Mouse (Mus musculus) cortical plate, adult 2 months (tissue): ENCODE measurements around the gene Dlg2.

Source experiments
- CTCF ChIP-seq: fragments of 200-500 bp; IDR thresholded peaks from 2 replicates; pipeline ENCODE4 v1.5.1; 2011; ENCODE audit warnings: mild to moderate bottlenecking, control low read depth, low read length; ENCODE audit not compliant: insufficient read depth; ENCODE audit errors: extremely low read depth
- POLR2A ChIP-seq: fragments of 200-500 bp; IDR thresholded peaks from 2 replicates; pipeline ENCODE4 v1.6.1; 2011; ENCODE audit warnings: mild to moderate bottlenecking, low read length, control low read depth; ENCODE audit not compliant: insufficient read depth; ENCODE audit errors: extremely low read depth

DNA sequence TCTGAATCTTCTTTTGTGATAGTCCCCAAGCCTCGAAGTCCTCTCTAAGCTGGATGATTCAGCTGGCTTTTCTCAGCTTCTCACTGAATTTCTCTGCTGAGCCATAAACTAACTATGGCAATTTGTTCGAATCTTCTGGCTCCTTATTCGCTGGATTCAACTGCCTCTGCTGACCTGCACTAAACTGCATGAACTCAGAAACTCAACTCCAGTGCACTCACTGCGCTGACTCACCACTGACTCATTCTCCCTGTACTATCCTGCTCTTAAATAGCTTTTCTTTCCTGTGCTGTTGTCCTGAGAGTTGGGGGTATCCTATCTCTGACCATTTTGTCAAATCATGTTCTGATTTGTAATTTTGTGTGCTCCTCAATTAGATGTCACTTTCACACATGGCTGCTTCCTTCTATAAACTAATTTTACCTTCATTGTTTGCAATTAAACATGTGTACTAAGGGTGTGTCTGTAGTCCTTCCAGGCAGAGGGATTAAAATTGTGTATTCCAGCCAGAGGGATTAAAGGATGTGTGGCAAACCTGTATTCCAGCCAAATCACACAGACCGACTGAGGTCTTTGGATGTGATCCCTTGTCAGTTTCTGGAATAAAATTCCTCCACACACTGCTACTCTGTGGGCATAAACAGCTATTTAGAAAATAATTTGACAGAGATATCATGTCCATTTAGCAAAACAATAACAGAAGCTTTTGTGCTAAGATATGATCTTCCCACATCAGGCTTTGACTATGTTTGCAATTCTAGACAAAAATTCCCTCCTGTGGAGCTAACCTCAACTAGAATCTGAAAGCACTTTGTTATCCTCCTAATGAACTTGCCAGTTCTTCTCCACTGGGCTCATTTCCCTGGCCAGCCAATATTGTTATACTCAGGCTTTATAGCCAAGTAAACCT lies 1115.0 kb downstream of the Dlg2 start:
- TF ChIP-seq POLR2A (no peak), CTCF (no peak)
